In genomic region chr9:48824533-48825130, GRCm38 (mm10) we compare ENCODE assay signal across 18 mouse cellular contexts. TPM values are rescaled to one million over a fixed set of nuclear protein-coding genes. Genes with fewer than 3 reads are reported as not detected.
DNase-seq lines count a peak whose midpoint lies in the region; ATAC-seq and TF ChIP-seq lines count a peak whose summit lies in the region.
"Had no signal": no experiment of that assay in that cellular context is flagged by ENCODE, and none has a peak within 500 bp of the region (broad histone marks: within the 10 kb centered on the region; RNA-seq: fewer than 3 reads in every experiment).

No protein-coding gene starts in this region.

- 57% methylated on average over 12 of the region's 12 CpGs for WGBS in midbrain, embryonic 12.5 days
- WGBS in midbrain, postnatal 0 days = 63% methylated on average over 12 of the region's 12 CpGs
- 63% methylated on average over 12 of the region's 12 CpGs for WGBS in limb, embryonic 11.5 days

- peak; percentile 23; the same call in 1 of the 2 replicates for ATAC-seq in midbrain, embryonic 12.5 days (ENCODE audit: low FRiP score, low read depth)
- ATAC-seq in midbrain, postnatal 0 days (ENCODE audit: low FRiP score) = no peak
- no peak for ATAC-seq in limb, embryonic 11.5 days (ENCODE audit: insufficient number of reproducible peaks, low FRiP score, low TSS enrichment, low read depth)
- ATAC-seq: forebrain, embryonic 13.5 days; intestine, embryonic 15.5 days had no signal

- intact Hi-C loops in gastrocnemius, adult 2 months (cut with DNase I) = no loop called here
- intact Hi-C loops in gastrocnemius, postnatal 36 days (cut with DNase I) = no loop called here

- peak; percentile 72 for DNase-seq in gastrocnemius, adult 2 months
- DNase-seq in gastrocnemius, postnatal 36 days = no peak
- no peak for DNase-seq in layer of hippocampus, adult 2 months (ENCODE audit: low spot score in 2 of 2)
- no peak for DNase-seq in layer of hippocampus, adult 18-20 months (ENCODE audit: low spot score in 2 of 2)
- no peak for DNase-seq in midbrain, postnatal 0 days (ENCODE audit: low spot score)
- no peak for DNase-seq in limb, embryonic 11.5 days (ENCODE audit: low spot score)
- no peak for DNase-seq in natural killer cell, adult 2 months (ENCODE audit: low spot score in 2 of 2)
- DNase-seq: adrenal gland, postnatal 25 days; cerebellum, adult 11 months; cerebellum, postnatal 25 days; kidney, adult 9 months; kidney, postnatal 25 days; layer of hippocampus, adult 9-11 months; lung, postnatal 10 days had no signal

- no peak overlapping the region for H3K9ac ChIP-seq in midbrain, embryonic 12.5 days (replicated peaks)
- no peak overlapping the region for H3K9ac ChIP-seq in midbrain, postnatal 0 days (replicated peaks; ENCODE audit: low read length, poor library complexity, severe bottlenecking)
- no peak overlapping the region for H3K9ac ChIP-seq in limb, embryonic 11.5 days (ENCODE audit: low read length)
- H3K9ac ChIP-seq: forebrain, embryonic 13.5 days; hindbrain, embryonic 15.5 days; intestine, embryonic 15.5 days had no signal

- H3K27me3 ChIP-seq in midbrain, embryonic 12.5 days = no peaks in the 10 kb centered on the region
- no peaks in the 10 kb centered on the region for H3K27me3 ChIP-seq in midbrain, postnatal 0 days (ENCODE audit: insufficient read depth, low read length)
- no peaks in the 10 kb centered on the region for H3K27me3 ChIP-seq in limb, embryonic 11.5 days (ENCODE audit: control insufficient read depth, insufficient read depth, low read length)
- H3K27me3 ChIP-seq: hindbrain, embryonic 15.5 days had no signal

- no peak for TF ChIP-seq CTCF in gastrocnemius, adult 2 months (IDR thresholded peaks at IDR 0.05)
- no peak for TF ChIP-seq CTCF in layer of hippocampus, adult 2 months (conservative IDR thresholded peaks at IDR 0.05)
- TF ChIP-seq CTCF in midbrain, postnatal 0 days (IDR thresholded peaks at IDR 0.05) = no peak

- H3K4me2 ChIP-seq in midbrain, embryonic 12.5 days (replicated peaks) = no peak overlapping the region
- H3K4me2 ChIP-seq in midbrain, postnatal 0 days (ENCODE audit: low read depth, low read length, poor library complexity, severe bottlenecking) = no peak overlapping the region
- H3K4me2 ChIP-seq in limb, embryonic 11.5 days (ENCODE audit: low read depth, severe bottlenecking) = no peak overlapping the region
- H3K4me2 ChIP-seq: forebrain, embryonic 13.5 days; hindbrain, embryonic 15.5 days; intestine, embryonic 15.5 days had no signal

- H3K36me3 ChIP-seq in midbrain, embryonic 12.5 days = no peaks in the 10 kb centered on the region
- no peaks in the 10 kb centered on the region for H3K36me3 ChIP-seq in midbrain, postnatal 0 days (ENCODE audit: insufficient read depth, low read length)
- no peaks in the 10 kb centered on the region for H3K36me3 ChIP-seq in limb, embryonic 11.5 days (ENCODE audit: control insufficient read depth, insufficient read depth, low read length)
- H3K36me3 ChIP-seq: hindbrain, embryonic 15.5 days; intestine, embryonic 15.5 days had no signal

- H3K4me3 ChIP-seq in gastrocnemius, adult 2 months = peak overlapping the region; percentile 69
- H3K4me3 ChIP-seq in layer of hippocampus, adult 2 months = peak overlapping the region; percentile 32; the same call in 1 of the 2 replicates
- no peak overlapping the region for H3K4me3 ChIP-seq in midbrain, embryonic 12.5 days
- H3K4me3 ChIP-seq in midbrain, postnatal 0 days (ENCODE audit: low read depth, low read length) = no peak overlapping the region
- no peak overlapping the region for H3K4me3 ChIP-seq in limb, embryonic 11.5 days (ENCODE audit: low read depth, low read length)
- H3K4me3 ChIP-seq: forebrain, embryonic 13.5 days; hindbrain, embryonic 15.5 days; intestine, embryonic 15.5 days had no signal

- peaks cover 42% of the 10 kb centered on the region for H3K4me1 ChIP-seq in midbrain, embryonic 12.5 days
- H3K4me1 ChIP-seq in midbrain, postnatal 0 days (ENCODE audit: insufficient read depth, low read length) = peaks cover 4% of the 10 kb centered on the region; the same call in 1 of the 2 replicates
- H3K4me1 ChIP-seq in limb, embryonic 11.5 days (ENCODE audit: control insufficient read depth, insufficient read depth, low read length) = peaks cover 57% of the 10 kb centered on the region

- peak overlapping the region; percentile 96 for H3K27ac ChIP-seq in gastrocnemius, adult 2 months
- peak overlapping the region; percentile 63 for H3K27ac ChIP-seq in layer of hippocampus, adult 2 months
- H3K27ac ChIP-seq in midbrain, embryonic 12.5 days (replicated peaks) = no peak overlapping the region
- no peak overlapping the region for H3K27ac ChIP-seq in midbrain, postnatal 0 days (ENCODE audit: low read depth, low read length)
- 0 out of 2 replicates have a peak overlapping the region, but pooled peaks have one; percentile 8 for H3K27ac ChIP-seq in limb, embryonic 11.5 days (replicated peaks; ENCODE audit: low read depth, low read length)
- H3K27ac ChIP-seq: forebrain, embryonic 13.5 days; hindbrain, embryonic 15.5 days; intestine, embryonic 15.5 days had no signal

- no peaks in the 10 kb centered on the region for H3K9me3 ChIP-seq in midbrain, embryonic 12.5 days
- no peaks in the 10 kb centered on the region for H3K9me3 ChIP-seq in midbrain, postnatal 0 days (ENCODE audit: low read length)
- no peaks in the 10 kb centered on the region for H3K9me3 ChIP-seq in limb, embryonic 11.5 days (ENCODE audit: control insufficient read depth, low read length)
- H3K9me3 ChIP-seq: forebrain, embryonic 13.5 days; hindbrain, embryonic 15.5 days; intestine, embryonic 15.5 days had no signal

RNA-seq across cellular contexts. Expression of gene Zbtb16, which starts 11.4 kb away (rescaled TPM):
- total RNA-seq in gastrocnemius, adult 2 months (2021) = 100 to 1,000 TPM; 163 to 166 TPM
- 100 to 1,000 TPM; 129 to 168 TPM for total RNA-seq in gastrocnemius, postnatal 36 days (2021)
- total RNA-seq in layer of hippocampus, adult 2 months (2021) = 100 to 1,000 TPM; 143 to 149 TPM
- total RNA-seq in layer of hippocampus, adult 18-20 months (2021) = 100 to 1,000 TPM; 142 to 156 TPM
- polyA plus RNA-seq in midbrain, embryonic 12.5 days (2016; fragmentation: Nextera tagmentation; extraction: Ambion mirVana) = 11.3 and 12.2 TPM in 2 replicates
- total RNA-seq in midbrain, postnatal 0 days (2014; rRNA removed) = 8.3 and 12.6 TPM in 2 replicates
- polyA plus RNA-seq in midbrain, postnatal 0 days (2015; fragmentation: Nextera tagmentation; extraction: Ambion mirVana) = 5.5 and 6.1 TPM in 2 replicates
- polyA plus RNA-seq in limb, embryonic 11.5 days (2014; fragmentation: Nextera tagmentation; extraction: Ambion mirVana) = 5.9 and 7.5 TPM in 2 replicates

Comparison
In these comparisons a context has a peak if more than half of its experiments do, and no peak if none do; other contexts are left out.
1. H3K27ac ChIP-seq: peak in gastrocnemius, adult 2 months (single experiment), layer of hippocampus, adult 2 months (single experiment) and limb, embryonic 11.5 days (single experiment); none in midbrain, embryonic 12.5 days (single experiment) and midbrain, postnatal 0 days (single experiment).
2. H3K4me3 ChIP-seq: peak in gastrocnemius, adult 2 months (single experiment) and layer of hippocampus, adult 2 months (single experiment); none in midbrain, embryonic 12.5 days (single experiment), midbrain, postnatal 0 days (single experiment) and limb, embryonic 11.5 days (single experiment).